Mouse (Mus musculus) erythroblast, embryonic 14.5 days (primary cell): ENCODE data around the gene Lmna.

ENCODE experiments used
- GATA1 ChIP-seq: IDR thresholded peaks from 2 replicates; pipeline ENCODE4 v1.6.1; 2012; ENCODE audit warnings: low read length, inconsistent platforms, mixed read lengths
- TAL1 ChIP-seq: IDR thresholded peaks from 3 replicates; pipeline ENCODE4 v1.6.1; 2012; ENCODE audit warnings: low read length, inconsistent platforms, mixed read lengths

DNA sequence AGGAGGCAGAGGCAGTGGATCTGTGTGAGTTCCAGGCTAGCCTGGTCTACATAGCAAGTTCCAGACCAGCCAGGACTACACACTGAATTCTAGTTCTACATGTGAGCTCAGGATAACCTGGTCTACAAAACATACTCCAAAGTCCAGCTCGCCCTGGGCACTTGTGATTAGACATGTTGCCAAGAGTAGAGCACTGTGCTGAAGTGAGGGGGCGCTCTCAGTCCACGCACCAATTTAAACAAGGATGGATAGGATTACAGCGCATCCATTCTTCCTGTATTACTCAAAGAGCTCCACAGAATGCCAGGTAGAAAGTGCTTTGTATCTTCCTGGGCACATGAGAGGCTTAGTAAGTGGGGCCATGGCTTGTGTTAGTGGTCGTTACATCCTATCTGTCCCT is 34.8 kb upstream of the Lmna start:
- TF ChIP-seq TAL1, result no peak
- no peak for TF ChIP-seq GATA1
